Mouse (Mus musculus) frontal cortex, postnatal 25 days (tissue): ENCODE results near the gene Fam19a5.

ENCODE experiments used
- DNase-seq, 2 experiments: peaks; one replicate each; pipeline ENCODE4 v3.0.0; 2022; ENCODE audit warnings: low spot score in 2 of 2

Fam19a5 gene

GRCm38 (mm10) chr15:87736345-87736744 lies 192.2 kb downstream of the Fam19a5 start:
- no peak for DNase-seq

DNA sequence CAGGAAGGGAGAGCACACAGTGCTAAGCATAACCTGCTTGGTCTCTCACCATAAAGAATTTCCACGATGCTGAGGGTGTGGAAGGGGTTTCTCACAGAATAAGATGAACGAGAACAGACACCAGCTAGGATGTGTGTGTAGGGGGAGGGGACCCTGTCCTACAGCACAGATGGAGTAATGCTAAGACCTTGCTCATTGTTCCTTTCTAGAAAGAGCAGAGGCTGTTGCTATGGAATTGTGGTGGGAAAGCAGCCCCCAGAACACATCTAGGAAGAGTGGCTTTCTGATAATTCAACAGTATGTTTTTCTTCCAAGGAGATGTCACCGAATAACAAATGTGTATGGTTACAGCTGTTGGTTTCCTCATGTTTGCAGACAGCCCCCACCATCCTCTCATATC lies 211.4 kb downstream of the Fam19a5 start:
- DNase-seq: no peak

DNA sequence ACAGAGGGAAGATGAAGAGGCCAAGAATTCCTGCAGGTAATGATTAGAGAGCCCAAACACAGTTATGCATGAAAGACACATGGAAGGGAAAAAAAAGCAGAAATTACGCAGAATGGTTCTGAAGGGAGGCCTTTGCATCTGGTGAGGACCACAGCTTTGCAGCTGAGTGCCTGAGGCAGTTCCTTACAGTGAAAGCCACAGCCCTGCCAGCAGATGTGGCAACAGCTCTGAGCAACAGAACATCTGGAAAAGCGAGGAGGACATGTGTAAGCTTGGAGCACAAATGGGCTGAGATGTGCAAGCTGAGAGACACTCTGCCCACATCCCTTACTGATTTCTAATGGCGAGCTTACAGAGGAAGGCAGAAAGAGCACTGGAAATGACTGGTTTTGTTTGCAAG lies 221.8 kb downstream of the Fam19a5 start:
- DNase-seq: no peak

- DNase-seq: no peak
These were observed 229.9 kb downstream of the Fam19a5 start for GRCm38 (mm10) chr15:87773955-87774354.

DNA sequence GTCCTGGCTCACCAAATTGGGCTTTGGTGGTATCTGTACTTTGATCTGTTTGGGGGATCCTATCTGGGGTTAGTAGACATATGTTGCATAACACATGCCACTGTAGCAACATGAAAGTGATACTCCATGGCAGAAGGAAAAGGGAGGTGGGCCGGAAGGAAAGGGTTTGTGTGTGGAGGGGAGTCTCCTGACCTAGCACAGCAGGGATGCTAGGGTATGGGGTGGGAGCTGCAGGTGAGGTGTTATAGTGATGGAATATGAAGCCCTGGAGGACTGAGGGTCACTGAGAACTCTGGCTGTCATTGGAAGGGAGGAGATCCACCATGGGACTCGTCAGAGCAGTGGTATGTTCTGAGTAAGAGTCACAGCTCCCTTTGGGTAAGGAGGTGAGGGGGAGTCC lies 239.2 kb downstream of the Fam19a5 start:
- no peak for DNase-seq

GRCm38 (mm10) chr15:87789671-87790070 lies 245.6 kb downstream of the Fam19a5 start:
- DNase-seq: no peak

DNA sequence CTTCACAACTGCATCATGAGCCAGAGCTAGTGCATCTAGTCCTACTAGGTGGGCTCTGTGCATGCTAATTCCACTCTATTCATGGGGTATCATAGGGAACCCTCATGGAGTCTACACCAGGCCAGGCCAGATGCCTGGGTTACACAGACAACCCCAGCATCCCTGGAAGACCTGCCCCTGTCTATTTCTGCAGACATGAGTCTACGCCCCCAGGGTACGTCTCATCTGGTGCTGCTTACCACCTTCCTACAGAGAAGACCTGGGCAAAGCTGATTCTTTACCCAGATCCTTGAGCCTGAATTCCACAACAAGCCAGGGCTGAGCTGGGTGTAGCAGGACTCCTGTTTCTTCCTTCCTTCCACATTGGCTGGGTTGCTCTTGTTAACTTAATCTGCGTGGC lies 249.6 kb downstream of the Fam19a5 start:
- no peak for DNase-seq

- no peak for DNase-seq
These were observed 252.5 kb downstream of the Fam19a5 start for GRCm38 (mm10) chr15:87796571-87796970.
